Mouse (Mus musculus) ES-Bruce4 (cell line): ENCODE measurements around the gene Aebp2. TPM values are rescaled to one million over a fixed set of nuclear protein-coding genes. Genes with fewer than 3 reads are reported as not detected.

ENCODE experiments used
- H3K27ac ChIP-seq: 2 replicates; pipeline ENCODE4 v1.5.1; 2012; ENCODE audit warnings: low read length, inconsistent platforms; ENCODE audit not compliant: insufficient read depth
- H3K27me3 ChIP-seq: 2 replicates; pipeline ENCODE4 v1.6.1; 2012; ENCODE audit warnings: mild to moderate bottlenecking, low read length, inconsistent platforms; ENCODE audit not compliant: control insufficient read depth, poor library complexity, insufficient read depth, severe bottlenecking
- H3K36me3 ChIP-seq: 2 replicates; pipeline ENCODE4 v1.6.1; 2012; ENCODE audit warnings: inconsistent platforms, mild to moderate bottlenecking, low read length, moderate library complexity; ENCODE audit not compliant: control insufficient read depth, poor library complexity, insufficient read depth, severe bottlenecking
- H3K4me1 ChIP-seq: one replicate; pipeline ENCODE4 v1.8.1; 2011; ENCODE audit warnings: low read length; ENCODE audit not compliant: control insufficient read depth, insufficient read depth
- H3K4me3 ChIP-seq: 2 replicates; pipeline ENCODE4 v1.5.1; 2011; ENCODE audit warnings: low read depth, mild to moderate bottlenecking, low read length
- H3K9ac ChIP-seq: 2 replicates; pipeline ENCODE4 v1.6.1; 2012; ENCODE audit warnings: low read depth, mild to moderate bottlenecking, inconsistent platforms; ENCODE audit not compliant: poor library complexity, severe bottlenecking
- H3K9me3 ChIP-seq: replicated peaks from 2 replicates; pipeline ENCODE4 v1.6.1; 2012; ENCODE audit warnings: mild to moderate bottlenecking, low read length, inconsistent platforms; ENCODE audit not compliant: control insufficient read depth, poor library complexity, insufficient read depth, severe bottlenecking
- CTCF ChIP-seq: IDR thresholded peaks from one replicate; pipeline ENCODE4 v1.8.1; 2011; ENCODE audit warnings: low read depth, low read length
- EP300 ChIP-seq: IDR thresholded peaks from 2 replicates; pipeline ENCODE4 v1.6.1; 2011; ENCODE audit warnings: low read depth, low read length; ENCODE audit not compliant: insufficient read depth
- POLR2A ChIP-seq: IDR thresholded peaks from one replicate; pipeline ENCODE4 v1.8.1; 2011; ENCODE audit warnings: low read length; ENCODE audit not compliant: insufficient read depth
- polyA plus RNA-seq: library from polyadenylated mRNA; stranded (reverse); fragments of >200 nt; gene quantifications from 2 replicates; pipeline ENCODE4 v1.2.4, GENCODE M21; 2011; ENCODE audit warnings: low read depth; ENCODE audit not compliant: missing spikeins, insufficient read depth, insufficient read length

Gene Aebp2
- polyA plus RNA-seq, 1 experiment, result 93.7 TPM

GRCm38 (mm10) chr6:140714905-140715365, 92.5 kb downstream of the Aebp2 start:
- Histone ChIP-seq H3K27ac (no peak overlapping the region), H3K27me3 (no peaks in the 10 kb centered on the region), H3K9ac (no peak overlapping the region), H3K9me3 (no peaks in the 10 kb centered on the region), H3K4me1 (no peaks in the 10 kb centered on the region), H3K4me3 (no peak overlapping the region), H3K36me3 (no peaks in the 10 kb centered on the region)
- TF ChIP-seq CTCF (peak; percentile 98), POLR2A (no peak)

GRCm38 (mm10) chr6:140722058-140722457, 99.6 kb downstream of the Aebp2 start:
- Histone ChIP-seq H3K9ac (no peak overlapping the region), H3K36me3 (no peaks in the 10 kb centered on the region), H3K27ac (no peak overlapping the region), H3K27me3 (no peaks in the 10 kb centered on the region), H3K4me1 (peaks cover 3% of the 10 kb centered on the region), H3K4me3 (no peak overlapping the region), H3K9me3 (no peaks in the 10 kb centered on the region)
- no peak for TF ChIP-seq CTCF
- no peak for TF ChIP-seq POLR2A
- no peak for TF ChIP-seq EP300

Other genes with a start within 250 kb of the Aebp2 start
- gene Plekha5, start 198.6 kb upstream of the Aebp2 start, polyA plus RNA-seq, result 65.7 and 80.3 TPM in 2 replicates
- not detected in 2 replicates for gene Gm11077, start 106.6 kb downstream of the Aebp2 start, polyA plus RNA-seq